In the genomic region with DNA sequence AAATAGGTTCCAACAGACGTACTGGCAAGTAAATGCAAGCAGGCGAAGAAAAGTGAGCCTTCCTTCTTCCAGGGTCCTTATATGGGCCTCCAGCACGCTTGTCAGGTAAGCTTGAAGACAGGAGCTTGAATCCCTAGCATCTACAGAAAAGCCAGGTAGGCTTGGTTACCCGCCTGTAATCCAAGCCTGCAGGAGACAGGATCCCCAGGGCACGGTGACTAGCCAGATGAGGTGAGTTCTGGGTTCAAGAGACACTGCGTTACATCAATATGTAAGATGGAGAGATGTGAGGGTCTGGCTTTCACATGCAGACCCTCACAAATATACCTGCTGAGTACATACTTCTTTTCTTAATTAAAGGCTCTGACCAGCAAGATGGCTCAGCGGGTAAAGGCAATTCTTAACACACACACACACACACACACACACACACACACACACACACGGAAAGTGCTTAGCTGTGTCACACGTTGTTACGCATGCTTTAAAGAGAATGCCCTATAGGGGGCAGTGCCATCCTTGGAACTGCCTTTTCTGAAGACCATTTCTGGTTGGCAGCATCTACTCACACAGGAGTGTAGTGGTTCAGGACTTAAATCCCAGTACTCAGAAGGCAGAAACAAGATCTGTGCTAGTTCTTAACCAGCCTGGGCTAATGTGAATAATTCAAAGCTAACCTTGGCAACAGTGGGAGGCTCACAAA, we compare ENCODE assay signal across 7 mouse cellular contexts. TPM values are rescaled to one million over a fixed set of nuclear protein-coding genes. Genes with fewer than 3 reads are reported as not detected.
DNase-seq lines count a peak whose midpoint lies in the region; ATAC-seq lines count a peak whose summit lies in the region.

No protein-coding gene starts in this region.

- peak overlapping the region; percentile 88 for H3K4me3 ChIP-seq in embryonic facial prominence, embryonic 14.5 days (ENCODE audit: low read depth, low read length)
- peak overlapping the region; percentile 87 for H3K4me3 ChIP-seq in hindbrain, embryonic 12.5 days
- H3K4me3 ChIP-seq in macrophage (ENCODE audit: inconsistent target), result peak overlapping the region; percentile 80; the same call in 1 of the 2 replicates

- H3K9ac ChIP-seq in embryonic facial prominence, embryonic 14.5 days (ENCODE audit: low read depth, low read length), result peak overlapping the region; percentile 93; the same call in 1 of the 2 replicates
- peak overlapping the region; percentile 88; the same call in 1 of the 2 replicates for H3K9ac ChIP-seq in hindbrain, embryonic 12.5 days

- H3K79me2 ChIP-seq in macrophage (ENCODE audit: inconsistent target), result peaks cover 31% of the 10 kb centered on the region

- no peaks in the 10 kb centered on the region for H3K27me3 ChIP-seq in embryonic facial prominence, embryonic 14.5 days (replicated peaks; ENCODE audit: control insufficient read depth, insufficient read depth, low read length)
- no peaks in the 10 kb centered on the region for H3K27me3 ChIP-seq in hindbrain, embryonic 12.5 days

- peaks cover 13% of the 10 kb centered on the region for H3K4me1 ChIP-seq in embryonic facial prominence, embryonic 14.5 days (ENCODE audit: control insufficient read depth, insufficient read depth, low read length)
- peaks cover 21% of the 10 kb centered on the region for H3K4me1 ChIP-seq in hindbrain, embryonic 12.5 days

- H3K27ac ChIP-seq in embryonic facial prominence, embryonic 14.5 days (replicated peaks; ENCODE audit: low read depth, low read length), result no peak overlapping the region
- no peak overlapping the region for H3K27ac ChIP-seq in hindbrain, embryonic 12.5 days
- peak overlapping the region; percentile 37 for H3K27ac ChIP-seq in macrophage

- DNase-seq in ES-CJ7 (ENCODE audit: low read depth, low spot score), result peak; percentile 91
- DNase-seq in adrenal gland, postnatal 25 days, result peak; percentile 38
- DNase-seq in embryonic facial prominence, embryonic 14.5 days (ENCODE audit: low spot score), result peak; percentile 67
- DNase-seq in left cerebral cortex, adult 18-20 months (ENCODE audit: low spot score in 2 of 2), result peak; percentile 31 to 36
- DNase-seq in right cerebral cortex, postnatal 36 days (ENCODE audit: low spot score in 2 of 2), result peak; percentile 18 to 22

- H3K4me2 ChIP-seq in embryonic facial prominence, embryonic 14.5 days (ENCODE audit: low read depth, low read length), result peak overlapping the region; percentile 64
- peak overlapping the region; percentile 84 for H3K4me2 ChIP-seq in hindbrain, embryonic 12.5 days (replicated peaks)

- peaks cover 13% of the 10 kb centered on the region for H3K36me3 ChIP-seq in embryonic facial prominence, embryonic 14.5 days (ENCODE audit: control insufficient read depth, insufficient read depth, low read length)
- H3K36me3 ChIP-seq in hindbrain, embryonic 12.5 days, result peaks cover 13% of the 10 kb centered on the region
- peaks cover 10% of the 10 kb centered on the region for H3K36me3 ChIP-seq in macrophage (ENCODE audit: inconsistent target)

- no peak for ATAC-seq in embryonic facial prominence, embryonic 14.5 days (ENCODE audit: low read depth)
- no peak for ATAC-seq in hindbrain, embryonic 12.5 days (ENCODE audit: low FRiP score)

- 46% methylated on average over 10 of the region's 10 CpGs for WGBS in embryonic facial prominence, embryonic 14.5 days
- 42% methylated on average over 10 of the region's 10 CpGs for WGBS in hindbrain, embryonic 12.5 days
- WGBS in macrophage (ENCODE audit: missing documents), result 60% methylated on average over 7 of the region's 10 CpGs

- H3K9me3 ChIP-seq in embryonic facial prominence, embryonic 14.5 days (ENCODE audit: control insufficient read depth, low read length), result no peaks in the 10 kb centered on the region
- H3K9me3 ChIP-seq in hindbrain, embryonic 12.5 days (replicated peaks), result no peaks in the 10 kb centered on the region

RNA-seq across cellular contexts. Expression of a gene that starts 0.9 kb away (rescaled TPM):
- total RNA-seq in adrenal gland, postnatal 25 days (2021), result 75.1 and 75.8 TPM in 2 replicates
- 182 and 196 TPM in 2 replicates for polyA plus RNA-seq in embryonic facial prominence, embryonic 14.5 days (2014; fragmentation: Nextera tagmentation; extraction: Ambion mirVana)
- polyA plus RNA-seq in hindbrain, embryonic 12.5 days (2016; fragmentation: Nextera tagmentation; extraction: Ambion mirVana), result 161 and 177 TPM in 2 replicates
- 10 to 100 TPM; 64.7 to 65.0 TPM for total RNA-seq in left cerebral cortex, adult 18-20 months (2021)
- total RNA-seq in macrophage (2018; cell fraction: chromatin; rRNA removed), result 10 to 100 TPM in 20 of 26 experiments, 1 to 10 TPM in 6; 4.5 to 48.6 (median 18.1) TPM
- 10 to 100 TPM; 53.9 to 84.4 (median 72.7) TPM for total RNA-seq in macrophage (2018; cell fraction: cytosol; rRNA removed)
- total RNA-seq in macrophage (2018; cell fraction: nucleus; rRNA removed), result 10 to 100 TPM in 25 of 26 experiments, 1 to 10 TPM in 1; 9.1 to 66.1 (median 26.1) TPM
- polyA plus RNA-seq in macrophage (2018), result 46.8 to 70.0 TPM (median 65.2 TPM) in 3 replicates

RNA-seq across cellular contexts. Expression of a gene that starts 17.6 kb away (rescaled TPM):
- 19.0 and 25.4 TPM in 2 replicates for total RNA-seq in adrenal gland, postnatal 25 days (2021)
- 21.1 and 36.1 TPM in 2 replicates for polyA plus RNA-seq in embryonic facial prominence, embryonic 14.5 days (2014; fragmentation: Nextera tagmentation; extraction: Ambion mirVana)
- polyA plus RNA-seq in hindbrain, embryonic 12.5 days (2016; fragmentation: Nextera tagmentation; extraction: Ambion mirVana), result 8.3 and 9.8 TPM in 2 replicates
- total RNA-seq in left cerebral cortex, adult 18-20 months (2021), result under 1 TPM; 0.59 to 0.63 TPM
- total RNA-seq in macrophage (2018; cell fraction: chromatin; rRNA removed), result 10 to 100 TPM in 8 of 26 experiments, 1 to 10 TPM in 13, under 1 TPM in 2, not detected in 3; 0.61 to 53.0 (median 3.5) TPM
- total RNA-seq in macrophage (2018; cell fraction: cytosol; rRNA removed), result 10 to 100 TPM in 18 of 26 experiments, 1 to 10 TPM in 8; 3.4 to 89.7 (median 32.2) TPM
- 10 to 100 TPM in 21 of 26 experiments, 1 to 10 TPM in 5; 3.3 to 79.7 (median 22.1) TPM for total RNA-seq in macrophage (2018; cell fraction: nucleus; rRNA removed)
- polyA plus RNA-seq in macrophage (2018), result 6.4 to 8.0 TPM (median 7.2 TPM) in 3 replicates

RNA-seq across cellular contexts. Expression of a gene that starts 18.9 kb away (rescaled TPM):
- 0.46 and 0.76 TPM in 2 replicates for total RNA-seq in adrenal gland, postnatal 25 days (2021)
- 5.5 and 7.1 TPM in 2 replicates for polyA plus RNA-seq in embryonic facial prominence, embryonic 14.5 days (2014; fragmentation: Nextera tagmentation; extraction: Ambion mirVana)
- polyA plus RNA-seq in hindbrain, embryonic 12.5 days (2016; fragmentation: Nextera tagmentation; extraction: Ambion mirVana), result 1.9 and 3.1 TPM in 2 replicates
- total RNA-seq in left cerebral cortex, adult 18-20 months (2021), result under 1 TPM; 0.56 to 0.87 TPM
- 1 to 10 TPM in 1 of 26 experiments, not detected in 25; 4.1 TPM for total RNA-seq in macrophage (2018; cell fraction: chromatin; rRNA removed)
- not detected for total RNA-seq in macrophage (2018; cell fraction: cytosol; rRNA removed)
- total RNA-seq in macrophage (2018; cell fraction: nucleus; rRNA removed), result not detected
- not detected in 3 replicates for polyA plus RNA-seq in macrophage (2018)

RNA-seq across cellular contexts. Expression of a gene that starts 32.7 kb away (rescaled TPM):
- total RNA-seq in adrenal gland, postnatal 25 days (2021), result 45.7 and 60.4 TPM in 2 replicates
- 30.0 and 33.3 TPM in 2 replicates for polyA plus RNA-seq in embryonic facial prominence, embryonic 14.5 days (2014; fragmentation: Nextera tagmentation; extraction: Ambion mirVana)
- 37.1 and 40.0 TPM in 2 replicates for polyA plus RNA-seq in hindbrain, embryonic 12.5 days (2016; fragmentation: Nextera tagmentation; extraction: Ambion mirVana)
- 10 to 100 TPM; 43.0 to 49.9 TPM for total RNA-seq in left cerebral cortex, adult 18-20 months (2021)
- 10 to 100 TPM in 11 of 26 experiments, 1 to 10 TPM in 15; 3.1 to 19.1 (median 7.6) TPM for total RNA-seq in macrophage (2018; cell fraction: chromatin; rRNA removed)
- 10 to 100 TPM in 22 of 26 experiments, 1 to 10 TPM in 4; 6.9 to 17.7 (median 12.1) TPM for total RNA-seq in macrophage (2018; cell fraction: cytosol; rRNA removed)
- 10 to 100 TPM in 7 of 26 experiments, 1 to 10 TPM in 19; 2.4 to 23.3 (median 6.5) TPM for total RNA-seq in macrophage (2018; cell fraction: nucleus; rRNA removed)
- 8.1 to 14.7 TPM (median 10.0 TPM) in 3 replicates for polyA plus RNA-seq in macrophage (2018)

RNA-seq across cellular contexts. Expression of a gene that starts 38.7 kb away (rescaled TPM):
- total RNA-seq in adrenal gland, postnatal 25 days (2021), result 52.5 and 64.8 TPM in 2 replicates
- 69.3 and 72.6 TPM in 2 replicates for polyA plus RNA-seq in embryonic facial prominence, embryonic 14.5 days (2014; fragmentation: Nextera tagmentation; extraction: Ambion mirVana)
- 58.8 and 65.6 TPM in 2 replicates for polyA plus RNA-seq in hindbrain, embryonic 12.5 days (2016; fragmentation: Nextera tagmentation; extraction: Ambion mirVana)
- 10 to 100 TPM; 39.8 to 40.6 TPM for total RNA-seq in left cerebral cortex, adult 18-20 months (2021)
- total RNA-seq in macrophage (2018; cell fraction: chromatin; rRNA removed), result 1 to 10 TPM in 13 of 26 experiments, not detected in 13; 1.7 to 8.0 (median 2.9) TPM
- 10 to 100 TPM; 14.5 to 33.3 (median 25.2) TPM for total RNA-seq in macrophage (2018; cell fraction: cytosol; rRNA removed)
- total RNA-seq in macrophage (2018; cell fraction: nucleus; rRNA removed), result 10 to 100 TPM in 6 of 26 experiments, 1 to 10 TPM in 20; 3.2 to 16.8 (median 7.9) TPM
- 27.7 to 36.9 TPM (median 33.2 TPM) in 3 replicates for polyA plus RNA-seq in macrophage (2018)

Comparison
In these comparisons a context has a peak if more than half of its experiments do, and no peak if none do; other contexts are left out.
1. DNase-seq: peak in every context shown above with its lines; median percentile 91 in ES-CJ7; 67 in embryonic facial prominence, embryonic 14.5 days; 38 in adrenal gland, postnatal 25 days; 34 in left cerebral cortex, adult 18-20 months; 20 in right cerebral cortex, postnatal 36 days.